Mouse (Mus musculus) gonadal fat pad, adult 2 months (tissue): Measurements from ENCODE around the gene Lyg1. TPM values are rescaled to one million over a fixed set of nuclear protein-coding genes. Genes with fewer than 3 reads are reported as not detected.

Experiments
- DNase-seq: peaks from one replicate; pipeline ENCODE4 v3.0.0-alpha.2; 2012; ENCODE audit warnings: low read depth
- polyA plus RNA-seq: library from polyadenylated mRNA; depleted of rRNA; stranded (reverse); fragments of >200 nt; gene quantifications from 2 replicates; pipeline ENCODE4 v1.2.3, GENCODE M21; 2012; rRNA removed

The Lyg1 gene
- polyA plus RNA-seq, 1 experiment = 0.32 TPM

DNA sequence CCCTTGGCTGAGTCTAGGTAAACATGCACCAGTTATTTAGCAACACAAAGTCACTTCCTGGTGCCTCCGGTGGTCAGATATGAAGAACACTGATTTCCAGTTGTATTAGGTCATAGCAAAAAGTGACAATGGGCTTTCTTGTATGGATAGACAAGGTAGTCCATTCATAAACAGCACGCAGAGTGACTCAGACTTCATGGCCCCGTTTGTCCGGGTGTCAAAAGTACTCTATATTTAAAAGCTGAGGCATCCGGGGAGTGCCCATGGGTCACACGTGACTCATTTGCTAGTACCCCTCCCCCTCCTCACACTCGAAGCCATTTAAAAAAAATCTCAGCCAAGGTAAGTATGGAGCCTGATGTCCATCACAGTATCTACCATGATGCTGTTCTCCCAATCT, 2.8 kb downstream of the Lyg1 start:
- DNase-seq = no peak

DNA sequence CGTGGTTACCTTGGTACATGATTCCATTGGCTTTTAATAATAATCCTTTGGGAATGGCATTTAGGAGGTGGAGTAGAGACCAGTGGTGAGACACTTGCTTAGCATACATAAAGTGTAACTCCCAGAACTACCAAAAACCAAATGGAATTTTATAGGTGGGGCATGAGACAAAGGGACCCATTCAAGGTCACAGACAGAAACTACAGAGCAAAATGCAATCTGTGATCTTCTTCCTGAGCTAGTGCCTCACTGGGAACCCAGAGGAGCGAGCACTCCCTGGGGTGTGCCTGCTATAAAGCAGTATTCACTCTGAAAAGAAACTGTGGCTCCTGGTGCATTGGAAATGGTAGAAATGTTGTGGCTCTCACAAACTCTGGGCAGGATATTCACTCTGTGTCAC, 8.7 kb downstream of the Lyg1 start:
- no peak for DNase-seq

- DNase-seq = no peak
Observed at GRCm38 (mm10) chr1:37931806-37932205, 25.8 kb downstream of the Lyg1 start.

GRCm38 (mm10) chr1:37925971-37926370, 31.6 kb downstream of the Lyg1 start:
- DNase-seq = no peak

DNA sequence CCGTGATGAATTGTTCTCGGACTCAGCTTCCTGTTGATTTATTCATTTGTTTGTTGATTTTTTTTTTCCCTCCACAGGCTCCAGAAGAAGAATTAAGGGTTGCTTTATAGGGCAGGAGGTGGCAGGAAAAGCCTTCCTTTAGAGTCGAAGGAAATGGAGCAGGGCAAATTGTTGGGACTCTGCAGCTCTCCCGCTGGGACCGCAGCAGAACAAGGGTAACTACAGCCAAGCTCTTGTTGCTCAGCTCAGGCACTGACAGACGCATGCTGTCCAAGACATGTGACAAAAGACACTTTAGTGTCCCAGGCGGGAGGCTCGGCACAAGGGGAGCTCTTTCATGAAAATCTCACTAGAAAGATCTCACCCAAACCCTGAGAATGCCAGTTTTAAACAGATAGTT, 35.0 kb downstream of the Lyg1 start:
- no peak for DNase-seq

DNA sequence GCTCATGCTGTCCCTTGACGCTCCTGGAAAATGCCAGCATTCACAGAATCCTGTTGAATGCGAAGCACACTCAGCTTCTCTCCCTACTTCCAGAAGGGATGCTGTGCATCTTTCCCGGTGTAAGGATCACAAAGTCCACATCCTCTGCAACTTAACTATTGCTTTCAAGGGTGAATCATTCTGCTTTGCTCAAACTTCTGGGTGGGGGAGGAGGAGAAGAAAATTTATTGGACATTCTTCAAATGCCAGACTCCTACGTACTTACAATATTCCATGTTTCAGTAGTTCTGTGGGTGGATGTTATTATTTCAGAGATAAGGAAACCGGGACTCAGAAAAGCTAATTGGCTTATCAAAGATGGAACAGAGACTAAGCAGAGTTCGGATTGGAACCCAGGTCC, 39.5 kb downstream of the Lyg1 start:
- no peak for DNase-seq

DNA sequence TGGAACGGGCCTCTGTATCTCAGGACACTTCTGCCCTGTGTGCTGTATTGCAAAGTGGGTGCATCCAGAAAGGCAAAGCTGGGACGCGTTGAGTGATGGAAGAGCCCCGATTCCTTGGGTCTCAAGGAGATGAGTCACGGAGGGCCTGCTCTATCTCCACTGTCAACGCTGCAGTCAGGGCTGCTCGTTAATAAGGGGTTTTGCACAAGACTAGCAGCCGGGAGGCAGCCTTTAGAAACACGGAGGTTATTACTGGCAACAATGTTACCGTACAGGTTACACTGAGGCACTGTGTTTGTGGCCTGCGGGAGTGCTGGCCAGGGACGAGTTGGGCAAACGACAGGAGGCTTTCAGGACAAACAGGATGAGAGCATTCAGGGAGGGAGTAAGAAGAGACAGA, 39.9 kb downstream of the Lyg1 start:
- peak; percentile 8 for DNase-seq

GRCm38 (mm10) chr1:37916393-37916792, 41.2 kb downstream of the Lyg1 start, which contains the start of gene Lyg2:
Gene Lyg2 (minus strand): TSS chr1:37916493.
- no peak for DNase-seq

GRCm38 (mm10) chr1:37912751-37913150, 44.8 kb downstream of the Lyg1 start:
- DNase-seq = no peak

- DNase-seq = no peak
Observed at GRCm38 (mm10) chr1:37903178-37903577, 54.4 kb downstream of the Lyg1 start.

GRCm38 (mm10) chr1:37900288-37900687, 57.3 kb downstream of the Lyg1 start:
- no peak for DNase-seq

DNA sequence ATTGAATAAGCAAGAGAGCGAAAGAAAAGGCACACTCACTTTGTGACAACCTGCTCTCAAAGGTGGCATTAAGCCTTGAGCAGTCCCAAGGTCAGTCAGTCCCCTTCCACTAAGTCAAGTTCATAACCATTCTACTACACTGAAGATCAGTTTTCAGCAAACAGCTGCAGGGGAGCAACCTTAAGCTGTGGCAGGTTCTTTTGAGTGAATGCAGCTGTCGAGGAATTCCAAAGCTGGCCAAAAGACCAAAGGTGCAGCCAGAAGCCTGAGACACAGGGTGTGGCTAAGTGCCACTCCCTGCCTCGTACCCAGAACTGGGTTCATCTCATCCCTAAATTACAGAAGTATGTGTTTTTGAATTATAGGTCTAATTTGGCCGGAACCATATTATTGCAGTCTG, 57.7 kb downstream of the Lyg1 start:
- DNase-seq = no peak

Other genes with a start within 250 kb of the Lyg1 start
- gene 2010300C02Rik, start 237.7 kb downstream of the Lyg1 start, polyA plus RNA-seq = 26.2 and 34.8 TPM in 2 replicates
- 0.99 and 1.0 TPM in 2 replicates for gene Tsga10, start 91.3 kb downstream of the Lyg1 start, polyA plus RNA-seq
- gene Lipt1, start 86.0 kb downstream of the Lyg1 start, polyA plus RNA-seq = 3.5 and 3.6 TPM in 2 replicates
- 6.9 and 7.8 TPM in 2 replicates for gene Mitd1, start 67.3 kb downstream of the Lyg1 start, polyA plus RNA-seq
- 63.1 and 94.7 TPM in 2 replicates for gene Mrpl30, start 67.3 kb downstream of the Lyg1 start, polyA plus RNA-seq
- gene Lyg2, start 41.3 kb downstream of the Lyg1 start, polyA plus RNA-seq = 0.05 and 0.19 TPM in 2 replicates
- 9.8 and 12.3 TPM in 2 replicates for gene Txndc9, start 40.1 kb upstream of the Lyg1 start, polyA plus RNA-seq
- gene Eif5b, start 40.3 kb upstream of the Lyg1 start, polyA plus RNA-seq = 8.1 and 12.3 TPM in 2 replicates
- gene Rev1, start 172.0 kb upstream of the Lyg1 start, polyA plus RNA-seq = 9.5 and 10.0 TPM in 2 replicates